18 mouse cellular contexts compared by ENCODE assay signal in the genomic region with DNA sequence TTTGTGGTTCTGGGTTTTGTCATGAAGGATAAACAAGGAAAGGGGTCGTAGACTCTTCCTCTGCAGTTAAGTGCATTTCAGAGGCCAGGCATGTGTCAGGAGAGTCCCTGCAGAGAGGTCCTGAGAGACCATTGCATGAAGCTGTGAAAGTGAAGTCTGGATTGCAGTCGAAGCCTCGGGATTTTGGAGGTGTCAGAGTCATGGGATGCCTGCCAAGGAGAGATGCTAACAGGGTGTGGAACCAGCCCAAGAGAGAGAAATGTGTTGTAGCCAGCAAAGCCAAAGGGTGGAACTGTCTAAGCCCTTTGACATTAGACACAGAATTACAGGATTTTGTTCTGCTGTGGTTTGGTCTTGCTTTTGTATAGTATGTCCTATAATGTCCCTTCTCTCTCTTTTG.
DNase-seq lines count a peak whose midpoint lies in the region; ATAC-seq and TF ChIP-seq lines count a peak whose summit lies in the region.
"Had no signal": no experiment of that assay in that cellular context is flagged by ENCODE, and none has a peak within 500 bp of the region (broad histone marks: within the 10 kb centered on the region; RNA-seq: fewer than 3 reads in every experiment).

No protein-coding gene starts in this region.

- H3K27ac ChIP-seq in forebrain, embryonic 14.5 days (ENCODE audit: low read depth, low read length) = no peak overlapping the region
- H3K27ac ChIP-seq in forebrain, embryonic 12.5 days = no peak overlapping the region
- H3K27ac ChIP-seq in heart, embryonic 11.5 days (ENCODE audit: low read depth, low read length) = no peak overlapping the region
- H3K27ac ChIP-seq: forebrain, embryonic 15.5 days; heart, embryonic 10.5 days; limb, embryonic 13.5 days; liver, embryonic 15.5 days; stomach, postnatal 0 days had no signal

- TF ChIP-seq CTCF in lung, adult 2 months (IDR thresholded peaks at IDR 0.05; ENCODE audit: insufficient read depth, low read length) = no peak

- H3K4me3 ChIP-seq in forebrain, embryonic 14.5 days (ENCODE audit: low read depth, low read length) = no peak overlapping the region
- no peak overlapping the region for H3K4me3 ChIP-seq in forebrain, embryonic 12.5 days (replicated peaks)
- H3K4me3 ChIP-seq in lung, adult 2 months (replicated peaks; ENCODE audit: extremely low read depth, low read depth, low read length) = no peak overlapping the region
- H3K4me3 ChIP-seq in heart, embryonic 11.5 days (ENCODE audit: low read depth, low read length) = no peak overlapping the region
- H3K4me3 ChIP-seq: forebrain, embryonic 15.5 days; heart, embryonic 10.5 days; limb, embryonic 13.5 days; liver, embryonic 15.5 days had no signal

- WGBS in forebrain, embryonic 14.5 days = 61% methylated on average over 3 of the region's 3 CpGs
- WGBS in forebrain, embryonic 12.5 days = 75% methylated on average over 3 of the region's 3 CpGs
- 29% methylated on average over 3 of the region's 3 CpGs for WGBS in lung, adult 2 months
- WGBS in heart, embryonic 11.5 days (ENCODE audit: insufficient replicate concordance) = 35% methylated on average over 3 of the region's 3 CpGs

- no peak for ATAC-seq in forebrain, embryonic 14.5 days
- no peak for ATAC-seq in forebrain, embryonic 12.5 days (ENCODE audit: low FRiP score)
- no peak for ATAC-seq in heart, embryonic 11.5 days (replicated peaks; ENCODE audit: insufficient number of reproducible peaks, low FRiP score, low TSS enrichment)
- ATAC-seq: forebrain, embryonic 15.5 days had no signal

- peak; percentile 33 for DNase-seq in forebrain, embryonic 14.5 days (ENCODE audit: low spot score)
- peak; percentile 7 for DNase-seq in Muller cell, postnatal 12 days (ENCODE audit: inconsistent ontology term)
- DNase-seq in cerebellum, adult 18-20 months = peak; percentile 67 to 74
- peak; percentile 50 to 74 for DNase-seq in cerebellum, postnatal 36 days
- DNase-seq in T-cell, adult 2 months (ENCODE audit: low spot score) = no peak
- no peak for DNase-seq in lung, adult 2 months
- DNase-seq: adrenal gland, adult 2 months; kidney, adult 2 months; kidney, postnatal 14 days; lung, postnatal 14 days; right cerebral cortex, postnatal 25 days had no signal

- no peaks in the 10 kb centered on the region for H3K4me1 ChIP-seq in forebrain, embryonic 14.5 days (ENCODE audit: control insufficient read depth, insufficient read depth, low read length)
- H3K4me1 ChIP-seq in forebrain, embryonic 12.5 days = no peaks in the 10 kb centered on the region
- no peaks in the 10 kb centered on the region for H3K4me1 ChIP-seq in lung, adult 2 months (ENCODE audit: control insufficient read depth, insufficient read depth, low read length)
- no peaks in the 10 kb centered on the region for H3K4me1 ChIP-seq in heart, embryonic 11.5 days (ENCODE audit: control insufficient read depth, insufficient read depth, low read length)
- H3K4me1 ChIP-seq: forebrain, embryonic 15.5 days; limb, embryonic 13.5 days; liver, embryonic 15.5 days had no signal

- H3K9me3 ChIP-seq in forebrain, embryonic 14.5 days (replicated peaks; ENCODE audit: control insufficient read depth, low read length) = no peaks in the 10 kb centered on the region
- H3K9me3 ChIP-seq in forebrain, embryonic 12.5 days = no peaks in the 10 kb centered on the region
- H3K9me3 ChIP-seq in heart, embryonic 11.5 days (replicated peaks; ENCODE audit: control insufficient read depth, low read length) = no peaks in the 10 kb centered on the region
- H3K9me3 ChIP-seq: forebrain, embryonic 15.5 days; heart, embryonic 10.5 days; limb, embryonic 13.5 days; liver, embryonic 15.5 days had no signal

- no peak for TF ChIP-seq POLR2A in lung, adult 2 months (IDR thresholded peaks at IDR 0.05; ENCODE audit: borderline replicate concordance, extremely low read depth, low read depth, low read length)

- no peak overlapping the region for H3K9ac ChIP-seq in forebrain, embryonic 14.5 days (ENCODE audit: low read length)
- no peak overlapping the region for H3K9ac ChIP-seq in forebrain, embryonic 12.5 days
- H3K9ac ChIP-seq in heart, embryonic 11.5 days (ENCODE audit: low read depth, low read length) = no peak overlapping the region
- H3K9ac ChIP-seq: forebrain, embryonic 15.5 days; limb, embryonic 13.5 days; liver, embryonic 15.5 days had no signal

- H3K36me3 ChIP-seq in forebrain, embryonic 14.5 days (ENCODE audit: control insufficient read depth, insufficient read depth, low read length) = no peaks in the 10 kb centered on the region
- no peaks in the 10 kb centered on the region for H3K36me3 ChIP-seq in forebrain, embryonic 12.5 days (replicated peaks)
- no peaks in the 10 kb centered on the region for H3K36me3 ChIP-seq in heart, embryonic 11.5 days (ENCODE audit: control insufficient read depth, insufficient read depth, low read length)
- H3K36me3 ChIP-seq: forebrain, embryonic 15.5 days; heart, embryonic 10.5 days; limb, embryonic 13.5 days; liver, embryonic 15.5 days had no signal

- no peaks in the 10 kb centered on the region for H3K27me3 ChIP-seq in forebrain, embryonic 14.5 days (replicated peaks; ENCODE audit: control insufficient read depth, insufficient read depth, low read length)
- no peaks in the 10 kb centered on the region for H3K27me3 ChIP-seq in forebrain, embryonic 12.5 days
- no peaks in the 10 kb centered on the region for H3K27me3 ChIP-seq in heart, embryonic 11.5 days (ENCODE audit: control insufficient read depth, insufficient read depth, low read length)
- H3K27me3 ChIP-seq: forebrain, embryonic 15.5 days; limb, embryonic 13.5 days; liver, embryonic 15.5 days had no signal

- H3K4me2 ChIP-seq in forebrain, embryonic 14.5 days (ENCODE audit: low read length) = no peak overlapping the region
- H3K4me2 ChIP-seq in forebrain, embryonic 12.5 days = no peak overlapping the region
- H3K4me2 ChIP-seq in heart, embryonic 11.5 days = no peak overlapping the region
- H3K4me2 ChIP-seq: forebrain, embryonic 15.5 days; limb, embryonic 13.5 days; liver, embryonic 15.5 days had no signal

Comparison
In these comparisons a context has a peak if more than half of its experiments do, and no peak if none do; other contexts are left out.
1. DNase-seq: peak in forebrain, embryonic 14.5 days (single experiment), Muller cell, postnatal 12 days (single experiment), cerebellum, adult 18-20 months (2 of 2) and cerebellum, postnatal 36 days (2 of 2); none in T-cell, adult 2 months (single experiment) and lung, adult 2 months (single experiment).